Mouse (Mus musculus) forebrain, embryonic 15.5 days (tissue): ENCODE measurements around the gene Boc. TPM values are rescaled to one million over a fixed set of nuclear protein-coding genes. Genes with fewer than 3 reads are reported as not detected.

ENCODE experiments used
- microRNA-seq: library from miRNA; unstranded; fragments of <30 nt; microRNA quantifications from one replicate; pipeline ENCODE4, GENCODE M21; 2016
- polyA plus RNA-seq: library from polyadenylated mRNA; unstranded; fragments of >200 nt; fragmentation: Nextera tagmentation; extraction: Ambion mirVana; gene quantifications from 2 replicates; pipeline ENCODE4 v1.2.1, GENCODE M21; 2015

Gene Boc
- polyA plus RNA-seq, 1 experiment from 2014 or later, result 15.3 TPM

Small RNA genes lying within 50 kb of the gene (microRNA-seq; reads per million reads assigned to microRNA genes)
- 10.5 reads per million, percentile 26 among the genes with 10 or more reads in this experiment for gene Mir3081

Other genes with a start within 250 kb of the Boc start
- 3.1 and 3.5 TPM in 2 replicates for gene Sidt1, start 225.7 kb downstream of the Boc start, polyA plus RNA-seq
- gene Spice1, start 211.8 kb downstream of the Boc start, polyA plus RNA-seq, result 20.6 and 23.4 TPM in 2 replicates
- gene Cfap44, start 164.1 kb downstream of the Boc start, polyA plus RNA-seq, result 2.1 and 2.4 TPM in 2 replicates
- 4.5 and 4.9 TPM in 2 replicates for gene Nepro, start 165.4 kb upstream of the Boc start, polyA plus RNA-seq
- gene Gtpbp8, start 187.5 kb upstream of the Boc start, polyA plus RNA-seq, result 33.5 and 38.1 TPM in 2 replicates
- 0.43 and 0.46 TPM in 2 replicates for gene Cd200r1, start 206.8 kb upstream of the Boc start, polyA plus RNA-seq